Mouse (Mus musculus) C2C12 (cell line): ENCODE measurements at regions not wholly inside any gene's neighbourhood (a gene's known extent, or its start where the extent isn't known, plus 50 kb on each side); places are given as distances from the start of the nearest gene placed in this dataset.

Experiments
- CTCF ChIP-seq: IDR thresholded peaks from one replicate; pipeline ENCODE4 v1.5.1; 2011; ENCODE audit not compliant: control insufficient read depth, insufficient read depth, insufficient read length
- MAX ChIP-seq: IDR thresholded peaks from one replicate; pipeline ENCODE4 v1.6.1; 2011; ENCODE audit warnings: mild to moderate bottlenecking, control low read depth

- TF ChIP-seq CTCF (no peak), MAX (no peak)
These were observed 55.3 kb upstream of the Fndc3b start for GRCm38 (mm10) chr3:27766421-27766820.
